Mouse (Mus musculus) forebrain, embryonic 12.5 days (tissue): ENCODE measurements around the gene Mdfic. TPM values are rescaled to one million over a fixed set of nuclear protein-coding genes. Genes with fewer than 3 reads are reported as not detected.

Source experiments
- ATAC-seq: fragments of 200-750 bp; cut with Nextera tagmentation; 2 replicates; pipeline ENCODE4 v1.8.0; 2017; ENCODE audit warnings: moderate TSS enrichment; ENCODE audit not compliant: low FRiP score
- H3K27ac ChIP-seq: fragments of 300-500 bp; sonication (generic); 2 replicates; pipeline ENCODE4 v1.5.1; 2016; ENCODE audit warnings: mild to moderate bottlenecking
- H3K27me3 ChIP-seq: fragments of 300-500 bp; sonication (generic); 2 replicates; pipeline ENCODE4 v1.6.1; 2016; ENCODE audit warnings: mild to moderate bottlenecking
- H3K36me3 ChIP-seq: fragments of 300-500 bp; sonication (generic); replicated peaks from 2 replicates; pipeline ENCODE4 v1.6.1; 2016; ENCODE audit warnings: mild to moderate bottlenecking
- H3K4me1 ChIP-seq: fragments of 300-500 bp; sonication (generic); 2 replicates; pipeline ENCODE4 v1.6.1; 2016
- H3K4me2 ChIP-seq: fragments of 300-500 bp; sonication (generic); 2 replicates; pipeline ENCODE4 v1.6.1; 2016; ENCODE audit warnings: mild to moderate bottlenecking, moderate library complexity
- H3K4me3 ChIP-seq: fragments of 300-500 bp; sonication (generic); replicated peaks from 2 replicates; pipeline ENCODE4 v1.5.1; 2016; ENCODE audit warnings: mild to moderate bottlenecking
- H3K9ac ChIP-seq: fragments of 300-500 bp; sonication (generic); 2 replicates; pipeline ENCODE4 v1.6.1; 2016; ENCODE audit warnings: mild to moderate bottlenecking
- H3K9me3 ChIP-seq: fragments of 300-500 bp; sonication (generic); 2 replicates; pipeline ENCODE4 v1.6.1; 2016
- WGBS: fragments of 180-500 bp; shearing (Covaris S2); methylation state at CpG from one replicate; pipeline ENCODE4 v1.1.7; 2016; 5-methylcytosine and 5-hydroxymethylcytosine counted together
- polyA plus RNA-seq: library from polyadenylated mRNA; unstranded; fragments of >200 nt; fragmentation: Nextera tagmentation; extraction: Ambion mirVana; gene quantifications from 2 replicates; pipeline ENCODE4 v1.2.1, GENCODE M21; 2016

The Mdfic gene
- polyA plus RNA-seq, 1 experiment from 2014 or later = 5.2 TPM

DNA sequence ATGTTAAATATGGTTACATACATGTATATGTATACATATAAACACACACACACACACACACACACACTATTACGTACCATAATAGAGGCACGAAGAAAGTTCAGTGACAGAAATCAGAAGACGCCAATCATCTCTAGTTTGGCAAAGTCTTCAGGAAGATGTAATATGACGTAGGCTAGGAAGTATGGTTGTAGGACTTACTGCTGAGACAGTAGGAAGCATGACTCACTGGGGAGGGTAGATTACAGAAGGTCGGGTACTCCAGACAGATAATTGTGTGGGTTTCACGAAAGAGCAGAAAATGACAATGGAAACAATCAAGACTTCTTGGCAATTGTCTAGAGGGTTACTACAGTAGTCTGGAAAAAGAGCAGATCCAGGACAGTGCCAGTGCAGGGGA is 6.0 kb downstream of the Mdfic start:
- no peak overlapping the region for H3K4me3 ChIP-seq
- no peaks in the 10 kb centered on the region for H3K9me3 ChIP-seq
- 90% methylated on average over 6 of the region's 6 CpGs for WGBS
- H3K27ac ChIP-seq = no peak overlapping the region
- no peaks in the 10 kb centered on the region for H3K36me3 ChIP-seq
- H3K27me3 ChIP-seq = no peaks in the 10 kb centered on the region
- ATAC-seq = no peak
- no peak overlapping the region for H3K4me2 ChIP-seq
- H3K9ac ChIP-seq = no peak overlapping the region
- H3K4me1 ChIP-seq = peaks cover 3% of the 10 kb centered on the region

DNA sequence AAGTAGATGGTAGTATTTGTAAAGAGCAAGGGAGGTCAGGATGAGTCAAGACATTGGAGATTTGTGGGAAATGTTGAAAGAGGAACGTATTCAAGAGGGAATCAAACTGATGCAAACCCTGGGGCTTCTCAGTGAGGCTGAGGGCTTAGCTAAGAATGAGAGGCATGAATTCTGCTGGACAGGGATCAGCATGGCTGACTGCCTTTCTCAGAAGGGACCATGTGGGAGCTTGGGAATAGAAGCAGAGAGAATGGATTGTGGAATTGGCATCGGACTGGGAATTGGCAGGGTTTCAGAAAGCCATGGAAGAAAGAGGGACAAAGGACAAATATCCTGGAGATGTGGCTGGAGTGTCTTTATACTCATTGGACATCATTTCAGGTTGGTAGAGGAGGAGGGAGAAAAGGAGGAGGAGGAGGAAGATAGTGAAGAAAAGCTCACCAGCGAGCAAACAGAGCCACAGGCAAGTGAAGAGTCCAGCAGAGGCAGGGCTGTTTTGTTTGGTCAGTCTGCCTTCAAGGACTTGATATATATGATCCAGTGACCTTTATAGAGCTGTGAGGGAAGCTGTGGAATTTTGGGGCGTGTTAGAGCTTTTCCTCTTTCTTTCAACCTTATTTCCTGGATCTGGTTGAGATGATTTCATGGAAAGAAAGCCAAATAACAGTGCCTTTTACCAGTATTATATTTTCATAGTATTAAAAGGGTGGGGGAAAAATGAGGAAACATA is 7.4 kb downstream of the Mdfic start:
- Histone ChIP-seq H3K36me3 (no peaks in the 10 kb centered on the region), H3K4me3 (no peak overlapping the region), H3K27ac (no peak overlapping the region), H3K9me3 (no peaks in the 10 kb centered on the region), H3K9ac (no peak overlapping the region), H3K27me3 (no peaks in the 10 kb centered on the region), H3K4me2 (no peak overlapping the region), H3K4me1 (peaks cover 3% of the 10 kb centered on the region; the same call in 1 of the 2 replicates)
- ATAC-seq = no peak
- 70% methylated on average over 4 of the region's 4 CpGs for WGBS

GRCm38 (mm10) chr6:15728844-15729577 is 8.6 kb downstream of the Mdfic start:
- Histone ChIP-seq H3K27me3 (no peaks in the 10 kb centered on the region), H3K4me1 (peaks cover 3% of the 10 kb centered on the region; the same call in 1 of the 2 replicates), H3K4me3 (no peak overlapping the region), H3K27ac (no peak overlapping the region), H3K4me2 (no peak overlapping the region), H3K36me3 (no peaks in the 10 kb centered on the region), H3K9me3 (no peaks in the 10 kb centered on the region), H3K9ac (no peak overlapping the region)
- 90% methylated on average over 6 of the region's 6 CpGs for WGBS
- ATAC-seq = no peak

GRCm38 (mm10) chr6:15730258-15730657 is 9.8 kb downstream of the Mdfic start:
- Histone ChIP-seq H3K4me2 (no peak overlapping the region), H3K36me3 (no peaks in the 10 kb centered on the region), H3K27ac (no peak overlapping the region), H3K27me3 (no peaks in the 10 kb centered on the region), H3K4me3 (no peak overlapping the region), H3K9me3 (no peaks in the 10 kb centered on the region), H3K9ac (no peak overlapping the region), H3K4me1 (peaks cover 3% of the 10 kb centered on the region; the same call in 1 of the 2 replicates)
- ATAC-seq = no peak
- WGBS = 91% methylated on average over 2 of the region's 2 CpGs

DNA sequence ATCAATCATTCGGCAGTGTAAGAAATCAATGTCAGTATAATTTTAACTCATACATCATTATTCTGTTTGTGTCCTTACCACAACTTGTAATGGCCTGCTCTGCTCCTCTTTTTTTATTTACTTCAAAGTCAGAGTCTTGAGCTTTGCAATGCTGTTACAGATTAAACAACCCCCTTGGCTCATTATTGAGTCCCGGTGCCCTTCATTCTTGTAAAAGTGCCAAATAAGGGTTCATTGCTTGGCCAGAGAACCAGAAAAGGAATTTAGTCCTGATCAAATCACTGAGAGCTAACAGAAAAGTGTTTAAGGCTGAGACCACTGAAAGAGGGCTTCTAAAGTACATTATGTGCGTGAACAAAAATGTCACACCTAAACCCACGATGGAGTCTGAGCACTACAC is 10.2 kb downstream of the Mdfic start:
- no peak for ATAC-seq
- no peak overlapping the region for H3K4me2 ChIP-seq
- H3K27ac ChIP-seq = no peak overlapping the region
- no peaks in the 10 kb centered on the region for H3K27me3 ChIP-seq
- no peak overlapping the region for H3K9ac ChIP-seq
- H3K36me3 ChIP-seq = no peaks in the 10 kb centered on the region
- 84% methylated on average over 4 of the region's 4 CpGs for WGBS
- H3K4me1 ChIP-seq = peaks cover 3% of the 10 kb centered on the region; the same call in 1 of the 2 replicates
- H3K9me3 ChIP-seq = no peaks in the 10 kb centered on the region
- H3K4me3 ChIP-seq = no peak overlapping the region

DNA sequence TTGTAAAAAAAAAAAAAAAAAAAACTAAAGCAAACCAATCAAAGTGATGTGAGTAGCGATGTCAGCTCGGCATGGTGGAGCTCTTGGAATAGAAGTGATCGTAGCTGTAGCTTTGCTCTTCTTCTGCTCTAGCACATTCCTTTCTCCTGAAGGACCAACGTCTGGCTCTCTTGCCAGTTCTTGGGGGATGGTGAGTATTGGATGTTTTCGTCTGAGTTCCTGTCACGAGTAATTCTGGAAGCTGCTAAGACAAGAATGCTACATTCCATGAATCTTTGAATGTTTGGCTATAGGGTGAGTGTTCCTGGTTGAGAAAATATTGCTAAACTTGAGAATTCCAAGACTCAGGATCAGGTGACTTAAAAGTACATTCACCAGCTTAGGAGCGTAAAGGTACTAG is 11.0 kb downstream of the Mdfic start:
- WGBS = 82% methylated on average over 7 of the region's 7 CpGs
- Histone ChIP-seq H3K9me3 (no peaks in the 10 kb centered on the region), H3K27ac (no peak overlapping the region), H3K4me3 (no peak overlapping the region), H3K4me1 (peaks cover 3% of the 10 kb centered on the region; the same call in 1 of the 2 replicates), H3K36me3 (no peaks in the 10 kb centered on the region), H3K27me3 (no peaks in the 10 kb centered on the region), H3K4me2 (no peak overlapping the region), H3K9ac (no peak overlapping the region)
- no peak for ATAC-seq

GRCm38 (mm10) chr6:15737312-15737911 is 17.0 kb downstream of the Mdfic start:
- no peak overlapping the region for H3K27ac ChIP-seq
- H3K4me3 ChIP-seq = no peak overlapping the region
- no peak overlapping the region for H3K4me2 ChIP-seq
- no peaks in the 10 kb centered on the region for H3K9me3 ChIP-seq
- H3K27me3 ChIP-seq = no peaks in the 10 kb centered on the region
- H3K9ac ChIP-seq = no peak overlapping the region
- no peak for ATAC-seq
- no peaks in the 10 kb centered on the region for H3K36me3 ChIP-seq
- H3K4me1 ChIP-seq = no peaks in the 10 kb centered on the region
- WGBS = 77% methylated on average over 8 of the region's 8 CpGs

GRCm38 (mm10) chr6:15738331-15738943 is 18.0 kb downstream of the Mdfic start:
- Histone ChIP-seq H3K36me3 (no peaks in the 10 kb centered on the region), H3K9me3 (no peaks in the 10 kb centered on the region), H3K27ac (no peak overlapping the region), H3K4me1 (no peaks in the 10 kb centered on the region), H3K4me2 (no peak overlapping the region), H3K9ac (no peak overlapping the region), H3K4me3 (no peak overlapping the region), H3K27me3 (no peaks in the 10 kb centered on the region)
- 90% methylated on average over 5 of the region's 5 CpGs for WGBS
- ATAC-seq = no peak

DNA sequence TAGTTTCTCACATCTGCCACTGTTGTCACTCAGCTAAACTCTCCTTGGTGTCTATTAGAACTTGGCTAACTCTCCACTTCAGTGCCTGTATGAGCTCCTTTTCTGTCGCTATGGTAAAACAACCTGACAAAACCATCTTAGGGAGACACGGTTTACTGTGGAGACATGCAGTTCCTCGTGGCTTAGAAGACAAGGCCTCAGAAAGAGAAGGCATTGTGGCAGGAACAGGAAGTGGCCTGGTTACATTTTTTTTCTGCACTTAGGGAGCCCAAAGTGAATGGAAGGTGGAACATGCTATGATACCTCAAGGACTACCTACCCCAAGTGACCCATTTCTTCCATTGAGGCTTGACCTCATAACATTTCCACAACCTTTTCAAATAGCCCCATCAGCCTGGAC is 18.7 kb downstream of the Mdfic start:
- Histone ChIP-seq H3K9ac (no peak overlapping the region), H3K27me3 (no peaks in the 10 kb centered on the region), H3K4me1 (no peaks in the 10 kb centered on the region), H3K4me3 (no peak overlapping the region), H3K9me3 (no peaks in the 10 kb centered on the region), H3K36me3 (no peaks in the 10 kb centered on the region), H3K27ac (no peak overlapping the region), H3K4me2 (no peak overlapping the region)
- ATAC-seq = no peak
- WGBS = 88% methylated on average over 3 of the region's 3 CpGs

DNA sequence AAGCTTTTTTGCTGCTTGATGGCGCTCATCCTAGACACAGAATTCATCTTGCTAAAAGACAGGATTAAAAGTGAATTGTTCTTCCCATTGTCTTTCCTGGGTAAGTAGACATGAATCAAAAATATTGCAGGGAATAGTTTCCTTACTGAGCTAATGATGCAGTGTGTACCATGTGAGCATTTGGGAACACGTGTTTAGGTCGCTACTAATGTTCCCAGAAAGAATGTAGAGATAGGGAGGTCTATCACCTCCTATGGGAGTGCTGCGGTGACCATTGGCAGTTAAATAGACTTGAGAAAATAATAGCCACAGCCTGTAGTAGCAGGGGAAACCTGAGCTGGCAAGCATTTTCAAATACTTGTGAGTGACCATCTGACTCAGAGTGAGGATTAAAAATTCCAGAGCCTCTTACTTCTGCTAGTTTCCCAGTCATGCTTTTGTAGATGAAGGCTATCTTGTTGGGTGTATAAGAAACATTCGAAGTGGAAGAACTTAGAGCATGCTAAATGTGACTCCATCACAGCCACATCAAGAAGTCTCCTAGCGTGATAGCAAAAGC is 22.2 kb downstream of the Mdfic start:
- no peaks in the 10 kb centered on the region for H3K36me3 ChIP-seq
- ATAC-seq = no peak
- WGBS = 79% methylated on average over 6 of the region's 6 CpGs
- H3K27me3 ChIP-seq = no peaks in the 10 kb centered on the region
- no peak overlapping the region for H3K9ac ChIP-seq
- H3K27ac ChIP-seq = no peak overlapping the region
- no peak overlapping the region for H3K4me3 ChIP-seq
- no peak overlapping the region for H3K4me2 ChIP-seq
- peaks cover 6% of the 10 kb centered on the region; the same call in 1 of the 2 replicates for H3K4me1 ChIP-seq
- H3K9me3 ChIP-seq = no peaks in the 10 kb centered on the region

- no peaks in the 10 kb centered on the region for H3K27me3 ChIP-seq
- peaks cover 6% of the 10 kb centered on the region; the same call in 1 of the 2 replicates for H3K4me1 ChIP-seq
- no peaks in the 10 kb centered on the region for H3K9me3 ChIP-seq
- no peak for ATAC-seq
- H3K4me3 ChIP-seq = no peak overlapping the region
- no peak overlapping the region for H3K9ac ChIP-seq
- 73% methylated on average over 8 of the region's 8 CpGs for WGBS
- no peaks in the 10 kb centered on the region for H3K36me3 ChIP-seq
- H3K4me2 ChIP-seq = no peak overlapping the region
- H3K27ac ChIP-seq = no peak overlapping the region
Observed at GRCm38 (mm10) chr6:15743291-15743792, 22.9 kb downstream of the Mdfic start.

GRCm38 (mm10) chr6:15743793-15744192 is 23.3 kb downstream of the Mdfic start:
- H3K4me1 ChIP-seq = peaks cover 6% of the 10 kb centered on the region; the same call in 1 of the 2 replicates

More at GRCm38 (mm10) chr6:15743793-15744192, 23.3 kb downstream of the Mdfic start:
- no peak for ATAC-seq
- no peaks in the 10 kb centered on the region for H3K27me3 ChIP-seq
- no peaks in the 10 kb centered on the region for H3K9me3 ChIP-seq
- H3K36me3 ChIP-seq = no peaks in the 10 kb centered on the region
- H3K4me2 ChIP-seq = no peak overlapping the region
- no peak overlapping the region for H3K4me3 ChIP-seq
- no peak overlapping the region for H3K27ac ChIP-seq
- WGBS = 70% methylated on average over 6 of the region's 6 CpGs
- H3K9ac ChIP-seq = no peak overlapping the region
